Mouse (Mus musculus): ENCODE results near the gene Map4k3. TPM values are rescaled to one million over a fixed set of nuclear protein-coding genes. Genes with fewer than 3 reads are reported as not detected.
A peak's percentile ranks its signal among the peaks of the same experiment; 100 is the strongest.

The Map4k3 gene
- polyA plus RNA-seq, 1 experiment from 2014 or later: 31.3 TPM

- Histone ChIP-seq H3K4me3 (no peak overlapping the region), H3K27me3 (no peaks in the 10 kb centered on the region), H3K36me3 (peaks cover 83% of the 10 kb centered on the region), H3K9me3 (peaks cover 8% of the 10 kb centered on the region; the same call in 1 of the 2 replicates), H3K4me1 (no peaks in the 10 kb centered on the region), H3K9ac (replicated peaks) (no peak overlapping the region), H3K27ac (replicated peaks) (no peak overlapping the region), H3K4me2 (replicated peaks) (no peak overlapping the region)
- ATAC-seq (ENCODE audit: low FRiP score, low read depth): no peak
- over 99% methylated on average over 6 of the region's 6 CpGs for WGBS
Measured at GRCm38 (mm10) chr17:80603806-80604205, 124.5 kb downstream of the Map4k3 start.

DNA sequence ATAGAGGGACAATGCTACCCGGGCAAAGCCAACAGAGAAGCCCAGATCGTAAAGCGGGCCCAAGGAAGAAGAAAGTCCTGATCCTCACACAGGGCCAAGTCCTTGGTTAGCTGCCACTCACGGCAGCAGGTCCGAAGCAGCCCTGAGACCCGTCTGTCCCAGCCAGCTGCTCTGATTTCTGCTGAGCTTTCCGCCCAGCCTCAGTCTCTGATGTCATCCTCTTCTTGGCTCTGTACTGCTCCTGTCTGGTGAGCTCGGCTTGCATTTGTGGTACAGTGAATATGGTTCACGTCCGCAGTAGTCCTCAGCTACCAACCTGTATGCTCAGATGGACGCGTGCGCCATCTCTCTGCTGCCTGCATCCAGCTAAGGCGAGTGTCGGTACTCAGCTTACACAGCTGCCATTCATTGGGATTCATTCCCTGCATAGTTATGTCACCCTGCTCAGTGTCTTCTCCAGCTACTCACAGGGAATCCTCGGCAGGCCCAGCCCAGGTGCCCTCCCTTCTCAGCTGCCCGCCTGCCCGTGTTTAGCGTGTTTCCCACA lies 125.1 kb downstream of the Map4k3 start:
- no peak overlapping the region for H3K27ac ChIP-seq (replicated peaks)
- H3K9ac ChIP-seq (replicated peaks): no peak overlapping the region
- peaks cover 77% of the 10 kb centered on the region for H3K36me3 ChIP-seq
- H3K4me3 ChIP-seq: no peak overlapping the region
- ATAC-seq (ENCODE audit: low FRiP score, low read depth): no peak
- no peaks in the 10 kb centered on the region for H3K27me3 ChIP-seq
- H3K4me2 ChIP-seq (replicated peaks): no peak overlapping the region
- 93% methylated on average over 19 of the region's 19 CpGs for WGBS
- no peaks in the 10 kb centered on the region for H3K4me1 ChIP-seq
- 0 out of 2 replicates have a peak, but pooled peaks cover 4% of the 10 kb centered on the region for H3K9me3 ChIP-seq

GRCm38 (mm10) chr17:80601371-80601770 lies 126.9 kb downstream of the Map4k3 start:
- peak; percentile 56 for ATAC-seq (ENCODE audit: low FRiP score, low read depth)
- no peak overlapping the region for H3K4me3 ChIP-seq
- WGBS: 63% methylated on average over 13 of the region's 13 CpGs
- no peak overlapping the region for H3K27ac ChIP-seq (replicated peaks)
- no peaks in the 10 kb centered on the region for H3K27me3 ChIP-seq
- no peak overlapping the region for H3K9ac ChIP-seq (replicated peaks)
- 0 out of 2 replicates have a peak, but pooled peaks cover 4% of the 10 kb centered on the region for H3K9me3 ChIP-seq
- no peaks in the 10 kb centered on the region for H3K4me1 ChIP-seq
- H3K4me2 ChIP-seq (replicated peaks): no peak overlapping the region
- peaks cover 80% of the 10 kb centered on the region for H3K36me3 ChIP-seq

DNA sequence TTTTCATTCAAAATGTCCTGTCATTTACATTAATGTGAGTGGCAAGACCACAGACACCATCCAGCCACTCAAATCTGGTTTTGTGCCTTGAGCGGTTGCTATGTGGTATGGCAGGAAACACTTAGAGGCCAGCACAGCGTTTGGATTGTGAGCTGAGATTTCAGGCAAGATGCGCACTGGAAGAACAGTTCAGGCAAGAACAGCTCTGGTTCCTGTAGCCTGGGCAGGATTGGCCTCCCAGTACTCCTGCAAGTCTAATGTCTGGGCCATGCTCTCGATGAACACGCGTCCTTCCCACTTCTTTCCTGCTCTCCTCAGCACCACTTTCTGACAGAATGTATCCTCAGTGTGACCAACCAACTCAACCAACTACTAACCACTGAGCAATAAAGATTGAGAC lies 145.2 kb downstream of the Map4k3 start:
- no peak overlapping the region for H3K27ac ChIP-seq (replicated peaks)
- no peaks in the 10 kb centered on the region for H3K4me1 ChIP-seq
- no peak overlapping the region for H3K4me3 ChIP-seq
- peaks cover 51% of the 10 kb centered on the region for H3K36me3 ChIP-seq
- H3K27me3 ChIP-seq: no peaks in the 10 kb centered on the region
- WGBS: 96% methylated on average over 6 of the region's 6 CpGs
- no peak for ATAC-seq (ENCODE audit: low FRiP score, low read depth)
- H3K9ac ChIP-seq (replicated peaks): no peak overlapping the region
- no peak overlapping the region for H3K4me2 ChIP-seq (replicated peaks)
- no peaks in the 10 kb centered on the region for H3K9me3 ChIP-seq

DNA sequence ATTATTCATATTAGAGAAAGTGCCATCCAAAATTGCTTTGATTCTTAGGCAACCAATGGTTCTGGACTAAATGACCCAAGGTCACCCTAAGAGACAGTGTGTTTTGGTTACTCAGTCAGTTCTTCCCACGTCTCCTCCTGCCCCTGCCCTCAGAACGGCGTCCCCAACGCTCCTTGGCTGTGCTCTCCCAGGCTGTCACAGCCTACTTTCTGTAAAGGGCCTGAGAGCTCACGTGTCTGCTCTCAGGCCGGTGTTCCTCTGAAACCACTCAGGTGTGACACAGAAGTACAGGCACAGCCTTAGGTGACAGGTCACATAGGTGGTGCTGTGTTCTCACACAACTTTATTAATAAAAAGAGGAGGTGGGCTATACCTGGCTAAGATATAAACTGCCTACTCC lies 148.4 kb downstream of the Map4k3 start:
- Histone ChIP-seq H3K9ac (replicated peaks) (no peak overlapping the region), H3K4me2 (replicated peaks) (no peak overlapping the region), H3K27me3 (no peaks in the 10 kb centered on the region), H3K9me3 (no peaks in the 10 kb centered on the region), H3K4me3 (no peak overlapping the region), H3K27ac (replicated peaks) (no peak overlapping the region), H3K4me1 (peaks cover 13% of the 10 kb centered on the region), H3K36me3 (peaks cover 31% of the 10 kb centered on the region)
- WGBS: 83% methylated on average over 6 of the region's 6 CpGs
- ATAC-seq (ENCODE audit: low FRiP score, low read depth): no peak

GRCm38 (mm10) chr17:80579089-80579488 lies 149.2 kb downstream of the Map4k3 start:
- H3K27me3 ChIP-seq: no peaks in the 10 kb centered on the region
- peaks cover 13% of the 10 kb centered on the region for H3K4me1 ChIP-seq
- no peaks in the 10 kb centered on the region for H3K9me3 ChIP-seq
- H3K36me3 ChIP-seq: peaks cover 26% of the 10 kb centered on the region
- ATAC-seq (ENCODE audit: low FRiP score, low read depth): no peak
- no peak overlapping the region for H3K4me2 ChIP-seq (replicated peaks)
- WGBS: 88% methylated on average over 9 of the region's 9 CpGs
- no peak overlapping the region for H3K4me3 ChIP-seq
- H3K9ac ChIP-seq (replicated peaks): no peak overlapping the region
- no peak overlapping the region for H3K27ac ChIP-seq (replicated peaks)

DNA sequence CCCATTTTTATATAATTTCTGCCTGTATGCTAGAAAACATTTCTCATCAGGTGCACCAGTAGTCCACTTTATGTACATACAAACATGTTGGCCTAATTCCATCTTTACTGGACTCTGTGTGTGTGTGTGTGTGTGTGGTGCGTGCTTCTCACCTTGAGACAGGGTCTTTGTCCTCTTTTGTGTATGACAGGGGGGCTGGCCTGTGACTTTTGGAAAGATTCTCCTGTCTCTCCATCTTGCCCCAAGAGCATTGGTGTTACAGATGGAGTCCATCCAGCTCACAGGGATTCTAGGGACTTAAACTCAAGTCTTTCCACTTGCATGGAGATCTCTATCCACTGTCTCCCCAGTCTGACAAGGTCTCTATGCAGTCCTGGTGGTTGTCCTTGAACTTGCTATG lies 150.2 kb downstream of the Map4k3 start:
- Histone ChIP-seq H3K4me3 (no peak overlapping the region), H3K4me2 (replicated peaks) (no peak overlapping the region), H3K9ac (replicated peaks) (no peak overlapping the region), H3K9me3 (no peaks in the 10 kb centered on the region), H3K27me3 (no peaks in the 10 kb centered on the region), H3K27ac (replicated peaks) (no peak overlapping the region), H3K4me1 (peaks cover 13% of the 10 kb centered on the region), H3K36me3 (peaks cover 17% of the 10 kb centered on the region)
- no peak for ATAC-seq (ENCODE audit: low FRiP score, low read depth)
- 91% methylated on average over 1 of the region's 1 CpGs for WGBS

GRCm38 (mm10) chr17:80577639-80578038 lies 150.6 kb downstream of the Map4k3 start, which contains the start of gene Cdkl4:
Gene Cdkl4, minus strand, starts transcription at chr17:80577813.
- peak; percentile 41 for ATAC-seq (ENCODE audit: low FRiP score, low read depth)
- Histone ChIP-seq H3K27ac (replicated peaks) (no peak within 1 kb of the TSS; the same call in 1 of the 2 replicates), H3K36me3 (peaks cover 14% of the 10 kb centered on the region; the same call in 1 of the 2 replicates)

DNA sequence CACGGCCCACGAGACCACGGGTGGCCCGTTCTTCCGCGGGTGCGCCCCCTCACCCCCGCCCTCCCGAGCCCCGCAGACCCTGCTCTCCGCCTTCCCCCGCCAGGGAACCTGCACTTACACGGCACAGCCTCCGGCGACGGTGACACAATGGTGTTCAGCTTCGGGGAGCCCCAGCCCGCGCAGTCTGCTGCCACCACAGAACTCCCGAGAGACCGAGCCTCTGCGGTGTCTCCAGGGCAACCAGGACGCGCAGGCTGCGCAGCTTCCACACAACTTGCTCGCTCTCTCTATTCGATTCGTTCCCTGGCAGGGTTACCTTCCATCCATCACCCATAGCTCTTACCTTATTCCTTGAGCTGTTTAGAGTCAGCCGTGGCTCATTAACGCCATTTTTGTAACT lies 151.1 kb downstream of the Map4k3 start:
- Histone ChIP-seq H3K36me3 (peaks cover 10% of the 10 kb centered on the region; the same call in 1 of the 2 replicates), H3K9ac (replicated peaks) (peak overlapping the region; percentile 71), H3K9me3 (no peaks in the 10 kb centered on the region), H3K27ac (replicated peaks) (no peak overlapping the region; the same call in 1 of the 2 replicates), H3K4me3 (peak overlapping the region; percentile 52), H3K4me2 (replicated peaks) (peak overlapping the region; percentile 97), H3K4me1 (peaks cover 13% of the 10 kb centered on the region), H3K27me3 (no peaks in the 10 kb centered on the region)
- under 1% methylated on average over 28 of the region's 30 CpGs for WGBS
- peak; percentile 92 for ATAC-seq (ENCODE audit: low FRiP score, low read depth)

More at GRCm38 (mm10) chr17:80577639-80578038, 150.6 kb downstream of the Map4k3 start, which contains the start of gene Cdkl4:
- H3K27me3 ChIP-seq: no peaks in the 10 kb centered on the region
- H3K9me3 ChIP-seq: no peaks in the 10 kb centered on the region
- H3K4me1 ChIP-seq: peaks cover 13% of the 10 kb centered on the region
- H3K4me2 ChIP-seq (replicated peaks): peak within 1 kb of the TSS; percentile 97
- peak within 1 kb of the TSS; percentile 71 for H3K9ac ChIP-seq (replicated peaks)
- WGBS: 72% methylated on average over 15 of the region's 15 CpGs
- peak within 1 kb of the TSS; percentile 52 for H3K4me3 ChIP-seq

DNA sequence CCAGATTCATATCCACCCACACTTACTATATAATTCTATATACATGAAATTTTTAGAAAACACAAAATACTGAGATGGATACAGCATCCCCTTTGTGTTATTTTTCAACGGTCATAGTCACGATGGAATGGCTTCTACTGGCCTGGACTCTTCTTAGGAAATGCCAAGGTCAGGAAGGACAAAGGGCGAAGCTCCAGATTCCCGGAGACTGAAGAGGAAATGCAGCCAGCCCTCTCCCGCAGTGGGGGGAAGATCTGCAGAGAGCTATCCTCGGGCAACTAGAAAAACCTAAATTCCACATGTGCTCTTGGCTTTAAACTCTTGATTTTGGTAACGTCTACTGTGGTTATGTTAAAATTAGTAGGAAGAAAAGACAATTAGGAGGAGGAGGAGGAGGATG lies 153.3 kb downstream of the Map4k3 start:
- Histone ChIP-seq H3K4me1 (peaks cover 15% of the 10 kb centered on the region), H3K36me3 (no peaks in the 10 kb centered on the region), H3K27ac (replicated peaks) (no peak overlapping the region), H3K9ac (replicated peaks) (no peak overlapping the region), H3K9me3 (no peaks in the 10 kb centered on the region), H3K4me3 (no peak overlapping the region), H3K4me2 (replicated peaks) (no peak overlapping the region), H3K27me3 (no peaks in the 10 kb centered on the region)
- no peak for ATAC-seq (ENCODE audit: low FRiP score, low read depth)
- WGBS: 76% methylated on average over 7 of the region's 7 CpGs

DNA sequence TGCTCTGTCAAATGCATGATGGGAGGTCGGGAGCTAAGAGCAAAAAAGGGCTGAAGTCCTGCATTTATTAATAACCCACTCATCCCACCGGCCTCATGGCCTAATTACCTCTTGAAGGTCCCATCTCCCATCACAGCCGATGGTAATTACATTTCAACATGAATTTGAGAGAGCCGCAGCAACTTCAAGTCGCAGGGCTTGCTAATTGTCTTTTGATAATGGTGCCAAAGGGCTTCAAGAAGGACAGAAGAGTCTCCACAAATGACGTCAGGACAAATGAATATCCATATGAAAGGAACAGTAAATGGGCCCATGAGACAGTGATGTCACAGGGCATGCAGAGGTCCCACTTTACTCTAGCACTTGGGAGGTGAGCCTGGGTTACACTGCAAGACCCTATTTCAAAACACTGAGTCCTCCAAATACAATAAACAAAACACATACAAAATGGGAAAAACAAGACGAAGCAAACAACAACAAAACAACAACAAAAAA lies 153.8 kb downstream of the Map4k3 start:
- 70% methylated on average over 7 of the region's 7 CpGs for whole genome bisulfite sequencing
- Histone ChIP-seq H3K9ac (replicated peaks) (no peak overlapping the region), H3K4me3 (no peak overlapping the region), H3K36me3 (no peaks in the 10 kb centered on the region), H3K27ac (replicated peaks) (no peak overlapping the region), H3K4me2 (replicated peaks) (no peak overlapping the region), H3K9me3 (no peaks in the 10 kb centered on the region), H3K27me3 (no peaks in the 10 kb centered on the region), H3K4me1 (peaks cover 15% of the 10 kb centered on the region)
- ATAC-seq (ENCODE audit: low FRiP score, low read depth): no peak

- H3K4me3 ChIP-seq: no peak overlapping the region
- no peaks in the 10 kb centered on the region for H3K9me3 ChIP-seq
- no peaks in the 10 kb centered on the region for H3K36me3 ChIP-seq
- no peaks in the 10 kb centered on the region for H3K27me3 ChIP-seq
- H3K27ac ChIP-seq (replicated peaks): no peak overlapping the region
- peaks cover 11% of the 10 kb centered on the region for H3K4me1 ChIP-seq
- no peak for ATAC-seq (ENCODE audit: low FRiP score, low read depth)
- H3K9ac ChIP-seq (replicated peaks): no peak overlapping the region
- 88% methylated on average over 13 of the region's 13 CpGs for WGBS
- H3K4me2 ChIP-seq (replicated peaks): no peak overlapping the region
Measured at GRCm38 (mm10) chr17:80572187-80572935, 155.9 kb downstream of the Map4k3 start.

Data from midbrain, embryonic 12.5 days (tissue).